Mouse (Mus musculus): ENCODE measurements around the gene Rab5if.
A peak's percentile ranks its signal among the peaks of the same experiment; 100 is the strongest.
"Not testable (repeated sequence)": the region's sequence is repeated elsewhere in the genome, so short reads cannot be mapped to it uniquely, and the experiment has no call there.

The Rab5if gene

DNA sequence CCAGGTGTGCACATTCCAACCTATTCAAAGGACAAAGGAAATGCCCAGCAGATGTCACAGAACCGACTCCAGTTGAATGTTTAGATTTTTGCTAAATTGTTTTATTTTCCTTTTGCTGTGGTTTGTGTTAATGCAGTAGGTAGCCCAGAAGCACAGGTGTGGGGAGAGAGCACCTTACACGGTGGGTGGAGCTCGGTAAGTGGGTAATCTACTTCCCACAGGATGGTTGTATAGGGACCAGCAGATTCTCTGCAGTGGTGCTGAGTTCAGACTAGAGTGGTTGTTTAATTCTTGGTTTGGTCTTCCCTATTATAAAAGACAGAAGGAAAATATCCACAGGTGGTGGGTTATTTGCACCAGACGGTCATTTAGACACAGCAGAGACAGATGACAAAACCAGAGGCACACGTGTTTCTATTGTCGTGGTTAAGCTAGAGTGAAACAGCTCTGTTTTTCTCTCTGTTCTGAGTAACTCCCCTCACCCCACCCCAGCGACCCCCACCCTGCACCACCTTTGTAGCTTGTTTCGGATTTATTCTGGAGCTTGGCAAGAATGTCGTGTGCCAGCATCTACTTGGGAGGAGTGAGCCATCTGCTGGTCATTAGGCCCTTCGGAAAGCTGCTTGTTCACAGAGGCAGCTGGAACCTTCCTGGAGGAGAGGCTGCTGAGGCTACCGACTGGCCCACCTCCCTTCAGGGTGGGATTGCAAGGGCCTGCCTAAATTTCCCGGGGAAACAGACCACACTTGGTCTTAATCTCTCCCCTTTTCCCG lies 8.7 kb upstream of the Rab5if start:
- DNase-seq (ENCODE audit: extremely low spot score): not testable (repeated sequence)

DNA sequence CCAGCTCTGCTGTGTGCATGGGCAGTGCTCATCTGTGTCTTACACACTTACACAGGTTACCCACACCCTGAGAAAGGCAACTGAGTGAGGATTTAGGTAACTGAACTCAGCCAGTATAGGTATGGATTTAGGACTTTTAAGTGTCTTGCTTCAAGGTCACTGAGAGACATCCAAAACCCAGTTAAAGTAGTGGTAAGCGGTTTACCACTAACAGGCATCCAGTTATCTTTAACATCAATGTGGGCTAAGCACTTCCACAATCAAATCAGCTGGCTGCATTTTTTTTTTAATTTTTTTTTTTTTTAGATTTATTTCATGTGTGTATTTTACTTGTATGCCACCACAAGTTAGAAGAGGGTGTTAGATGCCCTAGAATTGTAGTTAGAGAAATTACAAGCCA lies 6.6 kb upstream of the Rab5if start:
- DNase-seq (ENCODE audit: extremely low spot score): no peak

DNA sequence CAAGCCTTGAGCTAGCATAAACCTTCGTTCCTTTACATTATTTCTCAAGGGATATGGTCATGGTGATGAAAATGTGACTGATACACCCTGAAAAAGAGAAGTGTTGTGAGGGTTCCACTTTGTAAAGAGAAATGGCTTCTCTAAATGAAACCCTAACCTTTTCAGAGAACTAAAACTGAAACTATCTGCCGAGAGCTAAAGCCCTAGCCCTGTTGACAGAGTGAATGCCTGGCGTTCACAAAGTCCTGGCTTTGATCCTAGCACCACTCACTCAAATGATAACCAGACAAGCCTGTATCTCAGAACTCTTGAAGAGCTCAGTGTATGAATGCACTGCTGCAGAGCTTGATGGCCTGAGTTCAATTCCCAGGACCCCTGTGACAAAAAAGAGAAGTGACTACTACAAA lies 5.5 kb upstream of the Rab5if start:
- no peak for DNase-seq (ENCODE audit: extremely low spot score)

DNA sequence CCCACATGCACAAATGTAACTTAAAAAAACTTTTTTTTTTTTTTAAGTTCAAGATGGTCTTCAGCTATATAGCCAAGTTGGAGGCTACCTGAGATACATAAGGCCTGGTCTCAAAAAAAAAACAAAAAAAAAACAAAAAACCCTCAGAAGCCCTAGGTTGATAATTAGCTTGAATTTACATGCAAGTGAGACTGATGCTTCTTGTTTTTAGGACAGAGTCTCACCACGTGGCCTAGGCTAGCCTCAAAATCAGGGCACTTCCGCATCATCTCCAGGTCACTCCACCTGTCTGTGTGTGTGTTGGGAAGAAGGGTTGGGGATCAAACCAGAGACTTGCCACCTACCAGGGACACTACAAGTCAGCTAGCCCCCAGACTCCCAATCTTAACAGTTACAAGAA lies 5.1 kb upstream of the Rab5if start, which contains the start of gene 4930518I15Rik:
4930518I15Rik (minus strand) TSS at position 112 of the 400 bp plus-strand sequence.
- no peak for DNase-seq (ENCODE audit: extremely low spot score)

DNA sequence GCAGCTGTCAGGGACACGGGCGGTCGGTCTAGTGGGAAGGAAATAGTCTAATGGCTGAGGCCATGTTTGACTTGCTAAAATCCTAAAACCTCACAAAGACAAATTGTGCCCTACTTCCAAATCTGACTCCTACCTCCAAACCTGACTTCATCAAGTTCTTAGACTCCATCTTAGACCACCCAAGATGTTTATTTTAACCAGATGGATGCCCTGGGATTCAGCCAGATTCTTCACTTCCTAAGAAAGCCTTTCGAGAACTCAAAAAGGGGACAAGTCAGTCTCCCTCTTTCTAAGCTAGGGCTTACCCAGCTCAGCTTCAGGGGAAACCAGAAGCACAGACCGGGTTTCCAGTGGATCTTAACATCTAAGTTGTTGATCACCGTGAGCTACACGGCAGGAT lies 4.3 kb upstream of the Rab5if start:
- DNase-seq (ENCODE audit: extremely low spot score): no peak

DNA sequence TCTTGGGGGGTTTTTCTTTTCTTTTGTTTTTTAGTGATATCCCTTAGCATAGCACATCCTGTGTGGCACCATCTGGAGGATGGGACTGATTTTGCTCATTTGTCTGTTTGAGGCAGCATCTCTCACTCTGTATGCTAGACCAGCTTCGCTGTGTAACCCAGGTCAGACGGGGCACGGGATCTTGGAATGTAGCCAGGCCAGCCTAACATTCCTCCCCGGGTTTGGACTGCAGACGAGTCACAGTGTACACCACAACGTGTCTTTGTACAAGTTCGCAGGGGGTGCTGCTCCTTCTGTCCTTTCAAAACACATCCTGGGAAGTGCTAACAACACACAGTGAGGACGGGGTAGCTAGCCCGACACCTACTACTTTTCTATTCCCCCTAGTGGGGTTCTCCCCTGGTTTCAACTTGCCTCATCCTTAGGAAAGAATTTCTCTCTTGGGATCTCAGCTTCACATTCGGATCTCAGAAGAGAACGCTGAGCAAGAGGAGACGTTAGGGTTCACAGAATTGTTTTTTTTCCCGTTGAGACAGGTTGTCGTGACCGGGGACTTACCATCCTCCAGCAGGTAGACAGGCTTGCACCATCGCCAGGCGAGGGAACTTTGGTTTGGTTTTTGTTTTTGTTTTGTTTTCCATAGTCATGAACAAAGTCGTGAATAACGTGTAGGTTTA lies 749 bp upstream of the Rab5if start:
- peak; percentile 58 for DNase-seq (ENCODE audit: extremely low spot score)

DNA sequence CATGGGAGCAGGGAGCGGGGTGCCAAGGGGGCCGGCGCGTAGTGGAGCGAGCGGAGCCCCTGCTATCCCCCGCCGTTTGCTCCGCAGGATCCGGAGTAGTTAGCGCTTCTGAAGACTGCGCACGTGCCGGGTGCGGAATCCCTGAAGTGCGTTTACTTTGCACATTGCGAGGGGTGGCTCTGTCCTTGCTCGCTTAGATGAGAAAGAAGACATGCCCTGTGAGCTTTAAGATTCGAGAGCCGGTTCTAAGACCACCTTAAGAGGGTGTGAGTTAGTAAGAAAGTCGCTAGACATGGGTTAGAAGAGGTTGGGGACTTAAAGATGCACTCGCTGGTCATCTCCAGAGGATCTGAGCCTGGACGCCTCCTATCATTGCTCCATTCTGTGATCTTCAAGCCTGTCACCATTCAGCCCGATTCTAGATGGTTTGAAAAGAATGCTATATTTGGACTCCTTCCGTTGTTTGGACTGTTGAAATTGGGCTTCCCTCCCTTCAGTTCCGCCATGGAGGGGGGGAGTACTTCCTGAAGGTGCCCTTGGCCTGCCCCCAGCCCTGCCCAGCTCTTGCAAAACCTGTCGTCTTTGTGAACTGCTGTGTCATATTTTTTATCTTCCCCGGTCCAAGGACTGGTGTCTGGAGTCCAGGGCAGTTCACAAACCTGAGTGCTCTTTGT lies 696 bp downstream of the Rab5if start:
- DNase-seq (ENCODE audit: extremely low spot score): no peak

DNA sequence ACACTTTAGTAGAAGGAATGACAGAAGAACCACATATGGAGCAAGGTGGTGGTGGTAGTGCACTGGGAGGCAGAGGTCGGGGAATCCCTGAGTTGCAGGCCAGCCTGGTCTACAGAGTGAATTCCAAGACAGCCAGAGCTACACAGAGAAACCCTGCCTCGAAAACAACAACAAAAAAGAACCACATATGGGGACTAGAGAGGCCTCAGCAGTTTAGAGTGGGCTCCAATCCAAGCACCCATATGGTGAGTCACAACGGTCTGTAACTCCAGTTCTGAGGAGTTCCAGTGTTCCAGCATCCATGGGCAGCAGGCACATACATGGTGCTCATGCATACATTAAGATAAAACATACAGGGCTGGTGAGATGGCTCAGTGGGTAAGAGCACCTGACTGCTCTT lies 1.6 kb downstream of the Rab5if start:
- DNase-seq (ENCODE audit: extremely low spot score): no peak

DNA sequence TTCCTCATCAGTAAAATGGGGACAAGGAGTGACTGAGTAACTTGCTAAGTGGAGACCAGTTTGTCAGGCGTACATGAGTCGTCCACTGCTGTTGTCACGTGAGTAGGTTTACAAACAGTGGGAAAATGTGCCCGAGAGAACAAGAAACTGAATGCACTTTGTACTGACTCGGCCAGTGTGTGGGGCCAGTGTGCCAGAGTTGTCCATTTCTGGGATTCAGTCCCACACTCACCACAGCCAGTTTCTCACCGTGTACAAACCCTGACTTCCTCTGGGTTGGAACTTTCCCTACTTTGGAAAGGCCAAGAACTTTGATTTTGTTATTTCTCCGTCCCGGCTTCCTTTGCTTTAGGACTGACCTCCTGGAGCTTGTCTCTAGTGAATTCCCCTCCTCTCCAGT lies 6.1 kb downstream of the Rab5if start:
- DNase-seq (ENCODE audit: extremely low spot score): no peak

DNA sequence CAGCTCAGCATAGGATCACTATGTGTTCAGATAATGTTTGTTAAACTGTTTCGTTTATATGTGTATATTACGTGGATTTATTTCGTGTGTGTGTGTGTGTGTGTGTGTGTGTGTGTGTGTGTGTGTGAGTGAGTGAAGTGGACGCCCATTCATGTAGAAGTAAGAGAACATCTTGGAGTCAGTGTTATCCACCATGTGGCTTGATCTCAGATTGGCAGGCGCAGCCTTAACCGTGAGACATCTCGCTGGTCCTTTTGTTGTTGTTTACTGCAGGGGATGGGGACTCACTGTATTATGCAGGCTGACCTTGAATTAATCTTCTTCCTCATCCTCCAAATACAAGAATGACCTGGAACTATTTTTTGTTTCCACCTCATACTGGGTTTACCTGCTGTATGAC lies 6.6 kb downstream of the Rab5if start:
- DNase-seq (ENCODE audit: extremely low spot score): no peak

DNA sequence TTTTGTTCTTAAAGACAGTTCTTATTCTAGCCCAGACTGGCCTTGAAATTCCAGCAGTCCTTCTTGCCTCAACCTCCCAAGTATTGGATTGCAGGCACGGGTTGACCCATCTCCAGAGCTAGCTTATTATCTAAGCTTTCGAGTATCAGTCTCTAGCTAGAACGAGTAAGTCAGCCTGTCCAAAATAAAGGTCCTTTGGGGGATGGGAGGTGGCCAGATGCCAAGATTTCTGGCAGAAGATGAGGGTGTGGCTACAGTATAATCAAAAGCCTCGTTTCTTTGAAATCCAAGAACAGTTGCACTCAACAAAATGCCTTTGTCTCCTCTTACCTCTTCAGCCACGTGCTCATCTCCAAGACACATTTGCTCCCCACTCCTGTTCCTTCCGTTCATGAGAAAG lies 7.6 kb downstream of the Rab5if start:
- DNase-seq (ENCODE audit: extremely low spot score): no peak

DNA sequence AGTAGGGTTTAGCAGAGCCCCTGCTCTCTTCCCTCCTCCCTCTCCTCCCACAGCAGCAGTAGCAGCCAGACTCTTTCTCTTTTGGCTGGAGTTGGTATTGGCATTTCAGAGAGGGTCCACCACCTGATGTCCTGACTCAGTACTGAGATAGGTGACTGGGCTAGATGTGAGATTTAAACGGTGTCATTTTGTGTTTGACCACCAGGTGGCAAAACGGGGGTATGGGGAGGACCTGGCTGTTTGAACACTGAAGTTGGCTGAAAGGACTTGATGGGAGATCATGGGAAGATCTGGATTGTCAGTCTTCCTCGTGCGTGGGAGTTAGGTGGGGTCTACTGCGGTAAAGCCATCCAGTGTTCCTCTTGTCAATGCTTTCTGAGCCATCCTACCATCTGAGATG lies 10.7 kb downstream of the Rab5if start:
- peak; percentile 72 for DNase-seq (ENCODE audit: extremely low spot score)

DNA sequence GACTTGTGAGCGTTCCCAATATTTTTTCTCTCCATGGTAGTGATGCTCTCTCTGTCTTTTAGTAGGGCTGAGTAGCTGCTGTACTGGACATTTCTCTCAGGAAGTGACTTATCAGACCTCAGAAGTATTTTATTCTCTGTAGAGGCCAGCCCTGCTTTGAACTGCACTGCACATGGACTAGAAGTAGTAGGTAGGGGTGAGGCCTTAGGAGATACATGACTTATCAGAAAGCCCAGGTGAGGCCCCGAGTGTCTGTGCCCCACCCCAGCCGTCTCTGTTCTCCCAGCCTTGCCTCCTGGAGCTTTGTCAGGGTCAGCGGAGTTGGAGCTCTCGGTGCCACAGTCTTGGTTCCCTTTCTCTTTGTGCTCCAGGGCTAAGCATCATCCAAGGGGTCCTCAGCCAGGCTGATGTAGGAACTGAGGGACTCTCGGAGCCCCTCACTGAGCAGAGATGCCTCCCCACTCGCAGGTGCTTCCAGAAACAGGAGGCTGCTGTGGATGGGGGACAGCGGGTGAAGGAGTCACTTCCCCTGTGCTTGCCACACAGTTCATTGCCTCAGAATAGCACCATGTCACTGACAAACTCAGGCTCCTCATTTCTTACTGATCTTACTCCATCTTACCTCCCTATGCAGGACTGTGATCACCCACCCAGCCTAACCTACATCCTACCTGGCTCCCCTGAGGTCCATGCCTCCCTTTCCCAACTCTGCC lies 11.3 kb downstream of the Rab5if start:
- DNase-seq (ENCODE audit: extremely low spot score): no peak

DNA sequence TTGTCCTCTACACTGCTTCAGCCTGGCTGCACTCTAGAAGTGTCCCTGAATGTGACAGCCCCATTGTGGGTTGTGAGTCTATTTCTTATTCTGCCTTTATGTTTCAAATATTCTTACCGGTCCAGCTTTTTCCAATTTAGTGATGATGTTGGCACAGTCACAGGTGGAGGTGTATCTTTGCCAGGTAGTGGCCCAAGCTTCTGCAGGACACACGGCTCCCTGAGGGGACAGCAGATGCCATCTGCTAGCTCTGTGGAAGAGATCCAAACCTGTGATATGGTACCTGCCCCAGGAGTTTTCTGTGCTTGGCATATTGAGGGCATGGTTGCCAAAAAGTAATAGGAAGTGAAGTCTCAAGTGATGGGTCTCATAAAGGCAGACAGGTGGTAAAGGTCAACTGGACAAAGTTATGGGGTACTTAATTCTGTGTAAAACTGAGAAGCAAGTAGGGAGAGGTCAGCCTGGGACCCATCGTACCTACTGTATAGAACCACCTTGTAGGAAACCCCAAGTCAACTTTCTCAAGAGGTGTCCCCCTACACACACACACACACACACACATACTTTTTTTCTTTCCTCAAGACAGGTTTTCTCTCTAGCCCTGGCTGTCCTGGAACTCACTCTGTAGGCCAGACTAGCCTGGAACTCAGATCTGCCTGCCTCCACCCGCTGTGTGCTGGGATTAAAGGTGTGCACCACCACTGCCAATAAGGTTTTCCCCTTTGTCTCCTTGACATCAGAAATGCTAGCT lies 12.0 kb downstream of the Rab5if start:
- DNase-seq (ENCODE audit: extremely low spot score): no peak

DNA sequence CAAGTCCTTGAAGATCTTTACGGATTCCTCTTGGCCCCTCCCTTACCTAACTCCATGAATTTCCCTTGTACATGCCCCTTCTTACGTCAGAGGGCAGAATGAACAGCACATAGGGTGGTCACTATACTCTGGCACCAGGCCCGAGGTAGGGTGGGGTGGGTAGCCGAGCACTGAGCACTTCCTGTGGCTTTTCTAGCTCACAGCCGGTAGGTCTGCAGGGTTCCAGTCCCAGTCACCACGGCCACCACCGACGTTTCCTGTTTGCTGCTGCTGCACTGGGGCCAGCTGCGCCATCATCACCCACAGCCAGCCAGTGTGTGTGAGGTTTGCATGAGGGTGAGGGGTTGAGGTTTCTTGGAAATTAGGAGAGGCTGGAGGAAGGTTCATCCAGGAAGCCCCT lies 14.8 kb downstream of the Rab5if start:
- DNase-seq (ENCODE audit: extremely low spot score): no peak

DNA sequence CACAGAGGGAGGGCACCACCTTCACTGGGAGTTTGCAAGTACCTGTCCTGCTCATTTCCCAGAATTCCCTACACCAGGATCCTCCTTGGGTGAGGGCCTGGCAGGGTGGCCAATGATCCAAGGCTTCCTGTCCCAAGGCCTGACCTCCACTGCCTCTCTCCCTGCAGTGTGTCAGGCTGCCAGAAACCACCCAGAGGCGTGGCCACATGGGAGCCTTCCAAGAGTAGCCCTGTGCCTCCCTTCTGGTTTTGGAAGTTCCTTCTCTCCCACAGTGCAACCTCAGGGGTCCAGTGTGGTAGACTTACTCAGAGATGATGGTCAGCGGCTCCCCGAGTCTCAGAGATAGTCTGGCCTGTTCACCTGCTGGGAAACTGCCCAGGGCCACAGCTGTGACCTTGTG lies 16.6 kb downstream of the Rab5if start:
- no peak for DNase-seq (ENCODE audit: extremely low spot score)

DNA sequence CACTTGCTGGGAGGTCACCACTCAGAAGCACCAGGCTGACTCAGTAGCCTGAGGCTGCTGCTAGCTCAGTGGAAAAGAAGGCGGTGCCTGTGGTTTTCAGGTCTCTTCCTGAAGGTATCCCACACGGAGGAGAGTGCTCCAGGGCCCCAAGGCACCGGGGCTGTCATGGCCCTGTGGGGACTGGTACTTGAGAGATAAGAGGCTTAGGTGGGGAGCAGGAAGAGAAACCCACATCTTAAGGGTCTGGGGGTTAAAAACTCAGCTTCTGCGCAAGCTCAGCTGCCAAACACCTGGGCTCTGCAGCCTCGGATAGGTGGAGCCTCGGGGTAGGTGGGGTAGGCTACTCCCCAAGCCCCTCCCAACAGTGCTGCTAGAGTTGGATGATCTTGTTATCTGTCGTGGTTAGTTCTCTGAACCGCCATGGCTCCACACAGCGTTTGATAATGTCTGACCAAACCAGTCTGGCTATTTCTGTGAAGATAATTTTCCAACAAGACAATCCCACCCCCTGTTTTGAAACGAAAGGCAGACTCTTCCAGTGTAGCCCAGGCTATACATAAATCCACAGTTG lies 19.6 kb downstream of the Rab5if start:
- no peak for DNase-seq (ENCODE audit: extremely low spot score)

DNA sequence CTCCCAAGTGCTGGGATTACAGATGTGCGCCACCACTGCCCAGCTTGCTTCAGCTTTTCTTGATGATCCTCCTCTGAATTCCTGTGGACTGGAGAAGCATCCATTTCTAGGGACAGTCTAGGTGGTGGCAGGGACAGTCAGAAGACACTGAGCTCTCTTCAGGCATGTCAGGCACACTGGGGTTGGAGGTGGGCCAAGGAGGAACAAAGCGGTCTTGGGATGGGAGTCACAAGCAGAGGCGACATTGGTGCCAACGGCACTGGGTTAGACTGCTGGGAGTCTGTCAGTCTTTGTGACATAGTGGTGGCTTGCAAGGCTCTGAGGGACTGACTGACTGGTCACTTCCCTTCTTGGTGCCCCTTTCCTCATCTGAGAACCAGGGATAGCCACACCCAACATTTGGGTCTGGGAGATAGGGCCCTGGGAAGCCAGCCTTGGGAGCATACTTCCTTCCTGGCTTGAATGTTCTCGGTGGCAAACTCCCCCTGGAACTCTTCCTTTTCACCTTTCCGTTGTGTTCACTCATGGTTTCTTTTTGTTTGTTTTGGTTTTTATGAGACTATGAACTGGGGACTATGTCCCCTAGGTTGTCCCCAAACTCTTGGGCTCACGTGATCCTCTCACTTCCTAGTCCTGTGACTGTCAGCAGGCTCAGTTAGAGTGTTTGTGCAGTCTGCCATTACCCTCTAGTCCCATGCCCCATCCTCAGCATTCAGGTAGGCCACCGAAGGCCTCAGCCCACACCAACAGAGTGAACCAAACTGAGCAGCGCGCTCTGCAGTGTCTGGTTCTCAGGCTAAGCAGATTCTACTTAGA lies 21.7 kb downstream of the Rab5if start:
- DNase-seq (ENCODE audit: extremely low spot score): no peak

DNA sequence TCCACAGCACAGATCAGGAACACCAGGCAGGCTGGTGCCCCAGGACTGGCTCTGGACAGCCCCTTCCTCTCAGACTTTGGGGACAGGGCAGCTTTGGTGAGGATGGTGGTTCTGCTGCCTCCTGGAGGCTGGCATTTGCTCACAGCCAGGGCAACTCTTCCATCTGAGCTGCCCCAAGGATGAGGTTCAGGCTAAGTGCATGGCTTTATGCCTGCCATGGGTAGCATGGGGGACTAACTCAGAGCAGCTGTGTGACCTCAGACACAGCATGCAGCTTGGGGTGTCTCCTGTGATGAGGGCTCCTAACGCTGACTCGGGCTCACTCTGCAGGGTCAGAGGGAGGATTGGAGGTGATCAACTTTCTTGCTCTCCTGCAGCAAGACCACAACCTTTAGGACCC lies 22.7 kb downstream of the Rab5if start:
- DNase-seq (ENCODE audit: extremely low spot score): not testable (repeated sequence)

DNA sequence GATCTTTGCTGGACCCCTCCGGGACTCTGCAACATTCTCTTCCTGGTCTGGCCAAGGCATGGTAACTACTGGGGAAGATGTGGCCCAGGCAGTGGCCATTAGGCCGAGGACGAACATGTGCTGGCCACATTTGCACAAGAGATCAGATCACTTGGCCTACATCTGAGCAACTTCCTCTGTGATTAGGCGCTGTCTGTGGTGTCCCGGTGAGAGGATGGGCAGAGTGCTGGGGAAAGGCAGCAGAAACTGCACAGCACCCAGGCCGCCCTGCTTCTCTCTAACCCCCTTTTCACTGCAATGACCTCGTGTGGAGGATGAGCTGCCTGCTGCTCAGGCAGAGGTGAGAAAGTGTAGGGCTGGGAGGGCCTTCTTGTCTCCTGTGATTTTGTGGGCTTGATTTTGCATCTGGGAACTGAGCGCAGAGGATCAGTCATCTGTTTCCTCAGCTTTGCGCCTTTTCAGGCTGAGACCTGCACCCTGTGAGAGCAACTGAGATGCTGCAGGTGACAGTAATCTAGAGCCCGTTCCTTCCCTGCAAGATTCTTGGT lies 23.2 kb downstream of the Rab5if start:
- DNase-seq (ENCODE audit: extremely low spot score): no peak

Data from embryo, embryonic 9.5 days (tissue).